Mouse (Mus musculus): Measurements from ENCODE around the gene Slc6a5.
"Not testable (repeated sequence)": the region's sequence is repeated elsewhere in the genome, so short reads cannot be mapped to it uniquely, and the experiment has no call there.

The Slc6a5 gene

DNA sequence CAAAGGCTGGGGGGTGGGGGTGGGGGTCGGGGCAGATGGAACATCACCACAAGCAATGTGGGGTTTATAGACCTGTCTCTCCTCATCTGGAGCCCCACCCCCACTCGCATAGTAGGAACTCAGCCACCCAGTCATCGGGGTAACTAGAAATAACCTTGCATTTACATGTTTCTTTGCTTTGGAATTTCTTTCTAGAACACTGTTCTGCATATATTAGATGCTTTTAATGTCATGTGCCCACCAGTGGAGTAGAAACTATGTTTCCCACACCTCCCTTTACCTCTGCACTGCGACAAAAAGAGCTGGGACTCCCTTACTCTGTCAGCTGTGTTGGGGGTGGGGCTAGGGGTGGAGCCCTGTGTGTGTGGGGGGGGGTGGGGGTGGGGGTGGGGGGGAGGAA, 3.2 kb downstream of the Slc6a5 start:
- DNase-seq (ENCODE audit: low spot score in 2 of 2) = no peak

- DNase-seq (ENCODE audit: low spot score in 2 of 2) = no peak
Measured at GRCm38 (mm10) chr7:49913728-49914328, 3.9 kb downstream of the Slc6a5 start.

DNA sequence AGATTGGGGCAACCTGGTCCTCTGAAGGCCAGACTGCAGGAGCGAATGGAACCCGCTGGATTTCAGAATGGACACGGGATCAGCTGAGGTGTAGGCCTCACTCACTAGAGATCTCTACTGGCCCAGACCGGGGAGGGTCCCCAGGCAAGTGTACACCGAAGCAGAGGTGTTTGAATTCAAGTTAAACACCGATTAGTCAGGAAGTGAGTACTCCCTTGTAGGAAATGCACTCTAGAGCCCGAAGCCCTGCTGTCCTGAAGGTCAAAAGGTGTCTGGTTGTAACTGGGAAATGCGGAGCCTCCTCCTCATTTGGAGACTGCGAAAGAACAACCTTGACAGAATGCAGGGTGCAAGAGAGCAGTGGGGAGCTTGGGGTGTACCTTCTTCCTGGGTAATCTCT, 5.0 kb downstream of the Slc6a5 start:
- DNase-seq (ENCODE audit: low spot score in 2 of 2) = no peak

- DNase-seq (ENCODE audit: low spot score in 2 of 2) = no peak
Measured at GRCm38 (mm10) chr7:49915471-49915870, 5.5 kb downstream of the Slc6a5 start.

DNA sequence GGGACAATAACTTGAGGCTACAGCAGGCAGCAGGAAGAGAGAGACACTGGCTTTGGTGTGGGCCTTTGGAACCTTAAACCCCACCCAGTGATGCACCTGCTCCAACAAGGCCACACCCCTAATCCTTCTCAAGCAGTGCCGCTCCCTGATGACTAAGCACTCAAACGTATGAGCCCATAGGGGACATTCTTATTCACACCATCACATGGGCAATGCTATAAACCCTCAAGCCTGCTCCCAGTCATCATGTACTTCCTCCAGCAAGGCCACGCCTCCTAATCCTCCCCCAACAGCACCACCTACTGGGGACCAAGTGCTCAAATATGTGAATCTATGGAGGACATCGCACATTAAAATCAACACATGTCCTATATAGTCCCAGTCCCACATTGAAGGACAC, 9.5 kb downstream of the Slc6a5 start:
- DNase-seq (ENCODE audit: low spot score in 2 of 2) = no peak

GRCm38 (mm10) chr7:49920751-49921150, 10.8 kb downstream of the Slc6a5 start:
- no peak for DNase-seq (ENCODE audit: low spot score in 2 of 2)

GRCm38 (mm10) chr7:49922928-49923327, 13.0 kb downstream of the Slc6a5 start:
- peak; percentile 27 to 35 for DNase-seq (ENCODE audit: low spot score in 2 of 2)

GRCm38 (mm10) chr7:49923376-49923775, 13.4 kb downstream of the Slc6a5 start:
- peak; percentile 90 to 91 for DNase-seq (ENCODE audit: low spot score in 2 of 2)

GRCm38 (mm10) chr7:49928571-49928970, 18.6 kb downstream of the Slc6a5 start:
- DNase-seq (ENCODE audit: low spot score in 2 of 2) = no peak

DNA sequence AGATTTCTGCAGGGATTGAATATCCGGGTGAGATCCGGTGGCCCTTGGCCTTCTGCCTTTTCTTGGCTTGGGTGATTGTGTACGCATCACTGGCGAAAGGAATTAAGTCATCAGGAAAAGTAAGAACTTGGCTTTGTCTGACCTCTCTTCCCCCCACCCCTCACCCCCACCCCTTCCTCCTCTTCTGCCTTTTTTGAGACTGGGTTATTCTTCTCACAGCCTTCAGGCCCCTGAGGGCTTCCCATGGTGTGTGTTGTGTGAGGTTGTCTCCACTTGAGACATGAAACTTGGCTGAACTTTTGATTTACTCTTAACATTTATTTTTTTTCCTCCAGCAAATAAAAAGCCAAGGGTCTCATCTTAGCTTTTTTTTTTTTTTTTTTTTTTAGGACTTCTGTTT, 20.1 kb downstream of the Slc6a5 start:
- DNase-seq (ENCODE audit: low spot score in 2 of 2) = no peak

- not testable (repeated sequence) for DNase-seq (ENCODE audit: low spot score in 2 of 2)
Measured at GRCm38 (mm10) chr7:49933386-49934115, 23.6 kb downstream of the Slc6a5 start.

DNA sequence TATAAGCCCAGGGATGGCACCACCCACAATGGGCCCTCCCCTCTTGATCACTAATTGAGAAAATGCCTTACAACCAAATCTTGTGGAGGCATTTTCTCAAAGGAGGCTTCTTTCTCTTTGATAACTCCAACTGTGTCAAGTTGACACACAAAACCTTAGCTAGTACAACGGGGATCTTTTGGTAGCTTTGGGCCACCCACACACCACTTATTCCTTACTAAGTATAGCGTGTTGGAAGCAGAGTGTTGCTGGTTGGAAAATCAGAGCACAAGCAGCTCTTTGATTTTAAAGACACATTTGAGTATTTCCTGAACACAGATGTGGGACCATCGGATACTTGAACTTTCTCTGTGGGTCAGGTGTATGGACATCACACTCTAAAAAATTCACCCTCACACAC, 26.9 kb downstream of the Slc6a5 start:
- no peak for DNase-seq (ENCODE audit: low spot score in 2 of 2)

DNA sequence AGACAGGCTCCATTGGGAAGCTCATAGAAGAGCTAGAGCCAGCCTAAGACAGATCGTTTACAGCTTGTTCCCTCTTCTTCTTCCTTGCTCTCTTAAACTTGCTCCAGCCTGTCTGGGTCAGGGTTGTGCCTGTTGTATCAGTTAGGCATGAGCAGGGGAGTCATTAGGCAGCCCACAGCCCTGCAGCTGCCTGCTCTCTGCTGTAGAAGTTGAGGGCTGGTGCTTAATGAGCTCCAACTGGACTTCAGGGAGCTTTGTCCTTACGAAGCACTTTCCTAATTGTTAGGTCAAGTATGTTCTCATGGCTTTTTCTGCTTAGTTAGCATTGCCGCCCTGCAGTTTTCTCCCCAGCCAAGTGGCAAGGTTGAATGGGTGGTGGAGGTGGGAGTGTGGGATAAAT, 32.1 kb downstream of the Slc6a5 start:
- no peak for DNase-seq (ENCODE audit: low spot score in 2 of 2)

DNA sequence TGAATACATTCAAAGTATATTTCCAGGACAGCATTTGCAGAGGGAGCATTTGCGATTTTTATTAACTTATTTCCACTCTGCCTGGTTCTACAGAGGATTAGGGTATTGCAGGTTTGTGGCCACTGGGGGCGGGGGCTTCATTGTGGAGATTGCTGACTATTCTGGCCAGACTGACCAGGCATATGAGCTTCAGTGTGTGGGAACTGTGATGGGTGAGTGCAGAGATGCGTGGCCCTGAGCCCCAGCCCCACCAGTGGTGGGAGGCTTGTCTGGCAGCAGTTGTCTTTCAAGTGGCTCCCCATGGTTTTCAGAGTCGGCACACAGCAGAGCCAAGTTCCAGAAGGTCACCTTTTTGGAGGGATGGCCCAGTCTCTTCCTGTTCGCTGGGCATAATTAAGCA, 32.5 kb downstream of the Slc6a5 start:
- DNase-seq (ENCODE audit: low spot score in 2 of 2) = no peak

GRCm38 (mm10) chr7:49946691-49947090, 36.7 kb downstream of the Slc6a5 start:
- DNase-seq (ENCODE audit: low spot score in 2 of 2) = no peak

DNA sequence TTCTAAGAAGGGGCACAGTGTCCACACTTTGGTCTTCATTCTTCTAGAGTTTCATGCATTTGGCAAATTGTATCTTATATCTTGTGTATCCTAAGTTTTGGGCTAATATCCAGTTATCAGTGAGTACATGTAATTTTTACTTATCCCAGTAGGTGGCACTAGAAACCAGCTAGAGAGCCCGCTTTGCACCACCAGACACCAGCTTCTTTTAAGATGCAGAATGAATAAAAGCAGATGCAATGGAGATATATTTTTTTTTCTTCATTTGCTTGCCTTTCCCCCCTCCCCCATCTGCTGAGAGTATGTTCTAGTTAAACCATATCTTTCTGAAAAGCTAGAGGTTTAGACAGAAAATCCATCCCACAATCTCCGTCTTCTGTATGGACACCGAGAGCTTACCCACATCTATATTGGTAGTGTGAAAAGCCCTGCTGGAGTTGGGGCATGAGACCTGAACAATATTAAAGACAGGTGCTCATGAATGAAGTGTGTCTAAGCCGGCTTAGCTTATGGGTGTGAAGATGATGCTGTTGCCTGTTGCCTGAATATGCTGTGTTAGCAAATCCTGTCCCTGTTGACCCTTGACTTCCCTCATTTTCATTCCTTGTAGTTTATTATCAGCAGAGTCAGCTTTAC, 43.7 kb downstream of the Slc6a5 start:
- DNase-seq (ENCODE audit: low spot score in 2 of 2) = peak; percentile 56 to 59

- no peak for DNase-seq (ENCODE audit: low spot score in 2 of 2)
Measured at GRCm38 (mm10) chr7:49954834-49955233, 44.9 kb downstream of the Slc6a5 start.

DNA sequence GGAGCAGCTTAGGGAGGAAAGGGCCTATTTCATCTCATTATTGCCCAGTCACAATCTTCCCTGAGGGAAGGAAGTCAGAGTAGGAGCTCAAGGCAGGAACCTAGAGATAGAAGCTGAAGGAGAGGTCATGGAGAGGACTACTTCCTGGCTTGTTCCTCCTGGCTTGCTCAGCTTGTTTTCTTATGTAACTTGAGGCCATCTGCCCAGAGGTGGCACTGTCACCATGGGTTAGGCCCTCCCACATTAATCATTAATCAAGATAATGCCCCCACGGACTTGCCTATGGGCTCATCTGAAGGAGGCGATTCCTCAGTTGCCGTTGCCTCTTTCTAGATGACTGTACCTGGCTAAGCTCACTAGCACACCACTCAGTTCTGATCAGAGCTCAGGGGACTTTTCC, 47.2 kb downstream of the Slc6a5 start:
- no peak for DNase-seq (ENCODE audit: low spot score in 2 of 2)

GRCm38 (mm10) chr7:49963764-49964163, 53.8 kb downstream of the Slc6a5 start:
- no peak for DNase-seq (ENCODE audit: low spot score in 2 of 2)

DNA sequence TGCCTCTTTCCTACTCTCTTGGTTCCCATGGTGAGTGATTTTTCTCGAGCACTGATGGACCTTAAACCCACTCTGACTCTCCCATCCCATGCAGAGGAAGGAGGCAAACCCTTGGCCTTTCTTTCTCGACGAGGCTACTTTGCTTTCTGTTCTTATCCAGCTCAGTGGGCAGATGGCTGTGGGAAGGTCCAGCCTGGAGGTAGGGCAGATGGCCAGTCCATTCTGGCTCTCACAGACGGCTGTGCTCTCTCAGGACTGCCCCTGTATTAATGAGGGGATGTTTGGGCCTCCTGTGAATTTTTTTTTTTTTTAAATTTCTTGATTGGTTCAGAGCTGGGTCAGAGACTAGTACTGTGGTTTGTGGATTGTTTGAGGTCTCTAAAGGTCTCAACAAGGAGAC, 59.6 kb downstream of the Slc6a5 start:
- DNase-seq (ENCODE audit: low spot score in 2 of 2) = no peak

- peak; percentile 39 to 40 for DNase-seq (ENCODE audit: low spot score in 2 of 2)
Measured at GRCm38 (mm10) chr7:49974841-49975440, 65.0 kb downstream of the Slc6a5 start, which contains the start of gene Nell1. Nell1 (plus strand) TSS chr7:49974864.

DNA sequence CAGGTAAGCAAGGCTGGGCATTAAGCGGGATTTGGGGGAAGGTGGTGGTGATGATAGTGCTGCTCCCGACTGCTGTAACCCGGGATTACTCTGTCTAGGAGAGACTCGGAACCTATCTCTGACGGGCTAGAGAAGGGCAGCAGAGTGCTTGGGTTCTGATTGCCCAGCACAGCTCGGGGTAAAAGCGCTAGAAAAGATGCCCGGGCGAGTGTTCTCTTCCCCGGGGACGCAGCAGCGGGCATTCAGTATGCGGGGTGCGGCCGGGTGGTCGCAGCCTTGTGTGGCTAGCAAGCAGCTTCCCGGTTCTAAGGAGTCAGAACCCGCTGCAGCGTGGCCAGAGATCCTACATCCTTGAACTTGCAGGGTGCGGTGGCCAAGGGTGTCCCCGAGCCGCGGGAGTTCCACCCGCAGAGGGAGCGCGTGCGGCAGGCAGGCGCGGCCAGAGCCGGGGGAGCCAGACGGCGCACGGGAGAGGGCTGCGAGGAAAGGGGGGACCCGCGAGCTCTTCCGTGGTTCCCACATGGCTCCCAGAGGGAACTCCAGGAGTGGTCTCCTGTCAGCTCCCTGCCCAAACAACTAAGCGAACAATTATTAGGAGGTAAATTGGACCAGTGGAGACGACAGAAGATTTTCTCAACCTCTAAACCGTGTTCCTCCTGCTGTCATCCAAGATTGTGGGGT, 65.6 kb downstream of the Slc6a5 start:
- DNase-seq (ENCODE audit: low spot score in 2 of 2) = peak; percentile 40 to 61
